ENCODE assay signal across 8 mouse cellular contexts in genomic region chr5:118090837-118091236, GRCm38 (mm10).
DNase-seq lines count a peak whose midpoint lies in the region; ATAC-seq and TF ChIP-seq lines count a peak whose summit lies in the region.
"Had no signal": no experiment of that assay in that cellular context is flagged by ENCODE, and none has a peak within 500 bp of the region (broad histone marks: within the 10 kb centered on the region; RNA-seq: fewer than 3 reads in every experiment).

No protein-coding gene starts in this region.

- TF ChIP-seq POLR2A in MEL (IDR thresholded peaks at IDR 0.05; ENCODE audit: control insufficient read depth in 1 of 2, insufficient read depth in 1 of 2, low read depth in 1 of 2, low read length in 2 of 2, poor library complexity in 1 of 2) = no peak
- TF ChIP-seq POLR2A in spleen, adult 2 months (IDR thresholded peaks at IDR 0.05; ENCODE audit: low read depth, low read length) = no peak

- no peaks in the 10 kb centered on the region for H3K27me3 ChIP-seq in kidney, postnatal 0 days (ENCODE audit: insufficient read depth, low read length)
- no peaks in the 10 kb centered on the region for H3K27me3 ChIP-seq in kidney, embryonic 15.5 days
- H3K27me3 ChIP-seq in MEL (ENCODE audit: control insufficient read depth in 1 of 2, insufficient read depth in 2 of 2, low read length in 2 of 2) = no peaks in the 10 kb centered on the region
- H3K27me3 ChIP-seq in spleen, adult 2 months (ENCODE audit: control insufficient read depth, insufficient read depth, low read length) = no peaks in the 10 kb centered on the region
- H3K27me3 ChIP-seq: stomach, embryonic 15.5 days had no signal

- H3K4me2 ChIP-seq in kidney, postnatal 0 days (ENCODE audit: low read length) = no peak overlapping the region
- no peak overlapping the region for H3K4me2 ChIP-seq in kidney, embryonic 15.5 days
- H3K4me2 ChIP-seq: stomach, embryonic 15.5 days had no signal

- no peak overlapping the region for H3K4me3 ChIP-seq in kidney, postnatal 0 days (replicated peaks; ENCODE audit: low read depth, low read length)
- H3K4me3 ChIP-seq in kidney, embryonic 15.5 days (replicated peaks) = no peak overlapping the region
- no peak overlapping the region for H3K4me3 ChIP-seq in MEL (ENCODE audit: control insufficient read depth in 1 of 2, insufficient read depth in 1 of 2, low read depth in 2 of 2, low read length in 2 of 2)
- H3K4me3 ChIP-seq in spleen, adult 2 months (ENCODE audit: extremely low read depth, insufficient read depth, insufficient read length) = no peak overlapping the region
- H3K4me3 ChIP-seq: stomach, embryonic 15.5 days had no signal

- ATAC-seq in kidney, postnatal 0 days (replicated peaks; ENCODE audit: low FRiP score, low read depth) = no peak
- no peak for ATAC-seq in kidney, embryonic 15.5 days (replicated peaks; ENCODE audit: low FRiP score)

- no peak overlapping the region for H3K9ac ChIP-seq in kidney, postnatal 0 days (ENCODE audit: low read depth, low read length)
- no peak overlapping the region for H3K9ac ChIP-seq in kidney, embryonic 15.5 days
- H3K9ac ChIP-seq in MEL (ENCODE audit: control insufficient read depth, low read depth, low read length, poor library complexity, severe bottlenecking) = no peak overlapping the region
- H3K9ac ChIP-seq: stomach, embryonic 15.5 days had no signal

- TF ChIP-seq EP300 in MEL (IDR thresholded peaks at IDR 0.05; ENCODE audit: low read depth in 1 of 2, low read length in 2 of 2) = no peak

- no peak for DNase-seq in kidney, postnatal 0 days (ENCODE audit: low spot score)
- peak; percentile 64 for DNase-seq in MEL (ENCODE audit: low read depth, low spot score)
- peak; percentile 36 for DNase-seq in c-Kit-positive CD71-positive TER-119-negative erythroid progenitor cells, embryonic 14.5 days (ENCODE audit: low read depth)
- peak in 1 of 2 experiments; percentile 36 for DNase-seq in spleen, adult 2 months (ENCODE audit: low read depth in 1 of 2, low spot score in 2 of 2)
- DNase-seq in adrenal gland, adult 8-10 months = no peak
- DNase-seq in adrenal gland, adult 2 months = no peak

- H3K79me2 ChIP-seq in MEL (ENCODE audit: control insufficient read depth, insufficient read depth, low read length, poor library complexity) = no peaks in the 10 kb centered on the region

- peak; percentile 57 for TF ChIP-seq CTCF in kidney, postnatal 0 days (IDR thresholded peaks at IDR 0.05; ENCODE audit: low read depth)
- TF ChIP-seq CTCF in MEL (IDR thresholded peaks at IDR 0.05 in 2 of 3, conservative IDR thresholded peaks at IDR 0.05 in 1 of 3; ENCODE audit: control insufficient read depth in 1 of 3, insufficient read depth in 1 of 3, low read depth in 2 of 3, low read length in 3 of 3, poor library complexity in 1 of 3, severe bottlenecking in 1 of 3) = peak; percentile 57 to 84 (median 64)
- TF ChIP-seq CTCF in spleen, adult 2 months (IDR thresholded peaks at IDR 0.05; ENCODE audit: extremely low read depth, insufficient read depth, insufficient read length, insufficient replicate concordance) = peak; percentile 34; the same call in 1 of the 2 replicates

- H3K4me1 ChIP-seq in kidney, postnatal 0 days (replicated peaks; ENCODE audit: insufficient read depth, low read length) = no peaks in the 10 kb centered on the region
- H3K4me1 ChIP-seq in kidney, embryonic 15.5 days = peaks cover 20% of the 10 kb centered on the region
- no peaks in the 10 kb centered on the region for H3K4me1 ChIP-seq in MEL (ENCODE audit: control insufficient read depth in 1 of 2, insufficient read depth in 2 of 2, low read length in 2 of 2)
- no peaks in the 10 kb centered on the region for H3K4me1 ChIP-seq in spleen, adult 2 months (ENCODE audit: control insufficient read depth, insufficient read depth, insufficient read length)
- H3K4me1 ChIP-seq: stomach, embryonic 15.5 days had no signal

- TF ChIP-seq RAD21 in MEL (IDR thresholded peaks at IDR 0.05; ENCODE audit: low read depth, low read length) = peak; percentile 24

- no peaks in the 10 kb centered on the region for H3K9me3 ChIP-seq in kidney, postnatal 0 days (replicated peaks; ENCODE audit: low read length)
- no peaks in the 10 kb centered on the region for H3K9me3 ChIP-seq in kidney, embryonic 15.5 days (replicated peaks)
- no peaks in the 10 kb centered on the region for H3K9me3 ChIP-seq in MEL (replicated peaks; ENCODE audit: insufficient read depth, low read length)
- H3K9me3 ChIP-seq: stomach, embryonic 15.5 days had no signal

- H3K27ac ChIP-seq in kidney, postnatal 0 days = no peak overlapping the region
- no peak overlapping the region for H3K27ac ChIP-seq in kidney, embryonic 15.5 days
- H3K27ac ChIP-seq in MEL (ENCODE audit: control insufficient read depth, low read depth, low read length) = no peak overlapping the region
- no peak overlapping the region for H3K27ac ChIP-seq in spleen, adult 2 months (ENCODE audit: insufficient read depth, low read length)
- H3K27ac ChIP-seq: stomach, embryonic 15.5 days had no signal

- peaks cover 34% of the 10 kb centered on the region for H3K36me3 ChIP-seq in kidney, postnatal 0 days (ENCODE audit: insufficient read depth, low read length)
- peaks cover 60% of the 10 kb centered on the region for H3K36me3 ChIP-seq in kidney, embryonic 15.5 days
- H3K36me3 ChIP-seq in MEL (ENCODE audit: control insufficient read depth in 1 of 2, insufficient read depth in 2 of 2, low read length in 2 of 2) = no peaks in the 10 kb centered on the region
- H3K36me3 ChIP-seq in spleen, adult 2 months (ENCODE audit: control insufficient read depth, insufficient read depth, low read length) = peaks cover 4% of the 10 kb centered on the region

- WGBS in kidney, postnatal 0 days = 96% methylated on average over 2 of the region's 2 CpGs
- WGBS in kidney, embryonic 15.5 days = 98% methylated on average over 2 of the region's 2 CpGs
- 97% methylated on average over 2 of the region's 2 CpGs for WGBS in spleen, adult 2 months

TF ChIP-seq in MEL, 35 proteins besides CTCF, POLR2A, EP300 and RAD21:
- TF ChIP-seq CHD2 (IDR thresholded peaks at IDR 0.05; ENCODE audit: low read length) (no peak), JUND (IDR thresholded peaks at IDR 0.05; ENCODE audit: low read depth, low read length) (no peak), SMC3 (IDR thresholded peaks at IDR 0.05; ENCODE audit: low read depth, low read length) (peak; percentile 20), MAFK (IDR thresholded peaks at IDR 0.05; ENCODE audit: borderline replicate concordance, low read depth, low read length) (no peak), MAX (IDR thresholded peaks at IDR 0.05; ENCODE audit: low read length) (no peak), GATA1 (IDR thresholded peaks at IDR 0.05; ENCODE audit: low read depth, low read length) (no peak), ZMIZ1 (IDR thresholded peaks at IDR 0.05; ENCODE audit: low read depth, low read length) (no peak), UBTF (IDR thresholded peaks at IDR 0.05; ENCODE audit: borderline replicate concordance, insufficient read depth, low read depth, low read length) (no peak)

Comparison
In these comparisons a context has a peak if more than half of its experiments do, and no peak if none do; other contexts are left out.
1. DNase-seq: peak in MEL (single experiment) and c-Kit-positive CD71-positive TER-119-negative erythroid progenitor cells, embryonic 14.5 days (single experiment); none in kidney, postnatal 0 days (single experiment), adrenal gland, adult 8-10 months (single experiment) and adrenal gland, adult 2 months (single experiment).
2. Peak in every context shown above with its lines, with median percentiles within 50 percentile points of each other: CTCF ChIP-seq.